Mouse (Mus musculus): Measurements from ENCODE around the gene Ifna13.

Gene Ifna13

GRCm38 (mm10) chr4:88644359-88644758 is at the start of gene Ifna13:
TSS of gene Ifna13 (minus strand) at chr4:88644459.
- no peak for DNase-seq (ENCODE audit: low spot score in 2 of 2)

DNA sequence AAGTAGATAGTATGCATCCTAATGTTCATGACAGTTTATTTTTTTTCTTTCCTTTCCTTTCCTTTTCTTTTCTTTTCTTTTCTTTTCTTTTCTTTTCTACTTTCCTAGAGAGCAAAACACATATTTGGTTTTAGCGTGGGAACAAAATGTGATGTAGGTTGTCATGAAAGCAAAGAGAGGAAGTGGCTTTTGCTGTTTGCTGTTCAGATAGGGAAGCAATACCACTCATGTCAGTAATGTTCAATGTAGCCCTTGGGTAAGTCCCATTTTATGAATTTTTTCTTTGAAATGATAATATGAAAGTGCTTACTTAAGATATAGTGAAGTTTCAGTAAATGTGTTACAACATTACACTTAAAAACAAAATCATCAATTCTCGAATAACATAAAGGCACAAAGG is 49.1 kb upstream of the Ifna13 start:
- DNase-seq (ENCODE audit: low spot score in 2 of 2): no peak

DNA sequence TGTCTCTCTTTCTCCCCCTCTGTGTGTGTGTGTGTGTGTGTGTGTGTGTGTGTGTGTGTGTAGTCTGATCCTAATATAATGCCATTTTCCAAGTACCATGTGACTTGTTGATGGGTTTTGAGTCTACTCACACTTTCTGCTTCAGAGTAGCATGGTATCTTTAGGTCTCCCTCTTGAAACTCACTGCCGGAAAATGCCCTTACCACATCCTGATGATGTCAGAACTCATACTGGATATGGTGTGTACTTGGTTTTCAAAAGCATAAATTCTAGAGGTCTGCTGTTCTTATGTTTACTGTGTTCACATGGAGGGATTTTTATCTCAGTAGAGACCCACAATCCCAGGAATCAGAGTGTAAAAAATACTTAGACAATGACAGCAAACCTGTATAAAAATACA is 48.3 kb upstream of the Ifna13 start:
- no peak for DNase-seq (ENCODE audit: low spot score in 2 of 2)

DNA sequence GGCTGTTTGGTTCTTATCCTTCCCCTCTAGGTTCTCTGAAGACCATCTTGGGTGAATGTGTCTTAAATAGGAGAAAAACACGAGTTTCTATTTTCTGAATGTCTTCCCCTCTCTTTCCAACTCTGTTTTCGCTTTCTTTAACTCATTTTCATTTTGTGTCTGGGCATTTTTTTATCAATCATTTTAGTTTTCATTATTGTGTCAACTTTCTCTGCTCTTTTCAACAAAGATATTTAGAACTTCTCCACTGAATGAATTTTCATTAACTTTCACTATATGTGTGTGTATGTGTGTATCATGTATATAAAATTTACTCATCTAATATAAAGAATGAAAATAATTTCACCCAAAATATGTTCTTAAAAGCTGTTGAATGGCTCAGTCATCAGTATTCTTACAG is 47.0 kb upstream of the Ifna13 start, which contains the start of gene Ifnab:
Ifnab (minus strand) TSS at position 101 of the 400 bp plus-strand sequence.
- no peak for DNase-seq (ENCODE audit: low spot score in 2 of 2)

GRCm38 (mm10) chr4:88683812-88684211 is 39.6 kb upstream of the Ifna13 start, which contains the start of gene Ifna2:
TSS of gene Ifna2 (minus strand) at chr4:88683912.
- DNase-seq (ENCODE audit: low spot score in 2 of 2): no peak

- no peak for DNase-seq (ENCODE audit: low spot score in 2 of 2)
These were observed 37.1 kb upstream of the Ifna13 start for GRCm38 (mm10) chr4:88681353-88681752.

GRCm38 (mm10) chr4:88680362-88680761 is 36.1 kb upstream of the Ifna13 start:
- no peak for DNase-seq (ENCODE audit: low spot score in 2 of 2)

DNA sequence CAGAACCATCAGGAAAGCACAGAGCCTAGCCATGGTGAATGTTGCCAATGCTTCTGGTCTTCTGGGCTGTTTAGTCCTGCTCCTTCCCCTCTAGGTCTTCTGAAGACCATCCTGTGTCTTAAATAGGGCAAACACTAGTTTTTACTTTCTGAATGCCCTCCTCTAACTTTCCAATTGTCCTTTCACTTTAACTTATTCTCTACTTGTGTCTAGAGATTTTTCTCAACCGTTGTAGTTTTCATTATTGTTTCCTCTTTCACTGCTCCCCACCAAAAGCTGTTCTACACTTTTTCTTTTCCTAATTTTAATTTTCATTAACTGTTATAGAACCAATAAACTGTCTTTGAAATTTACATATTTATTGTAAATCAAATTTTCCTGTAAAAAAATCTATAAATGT is 32.6 kb upstream of the Ifna13 start, which contains the start of gene Ifna16:
Ifna16 (minus strand) TSS at position 101 of the 400 bp plus-strand sequence.
- no peak for DNase-seq (ENCODE audit: low spot score in 2 of 2)

DNA sequence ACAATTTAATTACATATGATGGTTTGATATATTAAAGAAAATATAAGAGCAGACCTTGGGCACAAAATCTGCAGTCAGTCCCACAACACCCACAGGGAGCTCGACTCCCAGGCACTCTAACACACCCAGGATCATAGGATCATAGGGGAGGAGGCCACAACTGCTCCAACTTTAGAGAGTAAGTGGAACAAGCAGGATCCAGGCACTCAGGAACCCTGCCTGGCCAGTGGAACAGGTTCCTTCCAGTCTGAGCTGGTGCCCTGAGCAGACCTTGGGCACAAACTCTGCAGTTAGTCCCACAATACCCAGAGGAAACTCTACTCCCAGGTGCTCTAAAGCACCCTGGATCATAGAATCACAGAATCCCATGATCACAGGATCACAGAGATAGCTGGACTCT is 11.2 kb upstream of the Ifna13 start:
- DNase-seq (ENCODE audit: low spot score in 2 of 2): no peak

DNA sequence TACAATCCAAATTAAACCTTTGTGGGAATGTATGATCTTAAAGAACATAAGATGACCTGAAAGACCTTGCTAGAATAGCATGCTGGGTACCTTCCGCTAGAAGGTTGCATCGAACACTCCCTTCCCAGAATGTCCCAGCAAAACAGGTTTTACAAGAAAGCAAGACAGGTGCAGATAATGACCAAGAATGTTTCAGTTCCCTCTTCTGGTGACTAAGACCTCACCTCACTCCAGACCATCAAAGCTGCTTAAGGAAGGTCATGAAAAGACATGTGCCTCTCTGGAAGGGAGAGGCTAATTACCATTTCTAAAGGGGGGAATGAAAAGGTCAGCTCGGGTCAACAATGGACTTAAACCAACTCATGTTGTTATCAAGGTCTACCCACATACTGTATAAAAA is 9.4 kb upstream of the Ifna13 start:
- no peak for DNase-seq (ENCODE audit: low spot score in 2 of 2)

DNA sequence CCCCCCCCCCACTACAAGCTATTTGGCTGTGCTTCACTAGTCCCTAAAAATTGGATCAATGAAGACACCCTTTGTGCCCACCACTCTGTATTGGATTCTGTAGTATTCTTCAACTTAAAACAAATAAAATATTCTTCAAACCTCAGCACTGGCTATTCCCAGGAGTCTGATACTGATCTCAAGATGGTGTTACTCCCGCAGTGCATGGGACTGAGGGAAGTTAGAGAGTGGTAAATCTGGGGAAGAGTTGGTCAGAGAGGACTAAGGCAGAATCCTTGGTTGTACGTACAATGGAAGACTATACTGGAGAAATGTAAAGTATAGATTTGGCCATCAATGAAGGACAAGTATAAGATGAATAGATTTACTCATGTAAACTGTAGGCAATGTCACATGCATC is 1.7 kb downstream of the Ifna13 start:
- DNase-seq (ENCODE audit: low spot score in 2 of 2): no peak

GRCm38 (mm10) chr4:88641077-88641831 is 3.0 kb downstream of the Ifna13 start:
- peak; percentile 79 to 97 for DNase-seq (ENCODE audit: low spot score in 2 of 2)

DNA sequence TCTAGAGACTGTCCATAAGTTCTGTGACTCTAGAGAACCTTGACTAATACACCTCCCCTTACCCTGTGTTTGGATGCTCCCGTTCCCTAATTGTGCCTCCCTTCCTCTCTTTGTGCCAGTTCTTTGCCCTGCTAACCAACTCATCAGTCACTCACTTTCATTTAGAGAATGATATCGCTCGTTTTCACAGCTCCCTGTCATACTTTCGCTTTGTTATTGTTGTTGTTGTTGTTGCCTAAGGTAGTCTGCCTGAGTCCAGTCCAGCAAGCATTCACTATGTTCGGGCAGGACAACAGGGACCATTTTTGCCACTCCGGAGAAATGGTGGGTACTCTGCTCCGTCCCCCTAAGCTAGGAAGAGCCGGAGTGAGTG is 3.6 kb downstream of the Ifna13 start:
- DNase-seq (ENCODE audit: low spot score in 2 of 2): no peak

GRCm38 (mm10) chr4:88634311-88634710 is 9.9 kb downstream of the Ifna13 start, which contains the start of gene C87499:
TSS of gene C87499 (minus strand) at chr4:88634411.
- no peak for DNase-seq (ENCODE audit: low spot score in 2 of 2)

GRCm38 (mm10) chr4:88603276-88603675 is 41.0 kb downstream of the Ifna13 start, which contains the start of gene Ifna12:
TSS of gene Ifna12 (minus strand) at chr4:88603376.
- DNase-seq (ENCODE audit: low spot score in 2 of 2): no peak
